In the genomic region with DNA sequence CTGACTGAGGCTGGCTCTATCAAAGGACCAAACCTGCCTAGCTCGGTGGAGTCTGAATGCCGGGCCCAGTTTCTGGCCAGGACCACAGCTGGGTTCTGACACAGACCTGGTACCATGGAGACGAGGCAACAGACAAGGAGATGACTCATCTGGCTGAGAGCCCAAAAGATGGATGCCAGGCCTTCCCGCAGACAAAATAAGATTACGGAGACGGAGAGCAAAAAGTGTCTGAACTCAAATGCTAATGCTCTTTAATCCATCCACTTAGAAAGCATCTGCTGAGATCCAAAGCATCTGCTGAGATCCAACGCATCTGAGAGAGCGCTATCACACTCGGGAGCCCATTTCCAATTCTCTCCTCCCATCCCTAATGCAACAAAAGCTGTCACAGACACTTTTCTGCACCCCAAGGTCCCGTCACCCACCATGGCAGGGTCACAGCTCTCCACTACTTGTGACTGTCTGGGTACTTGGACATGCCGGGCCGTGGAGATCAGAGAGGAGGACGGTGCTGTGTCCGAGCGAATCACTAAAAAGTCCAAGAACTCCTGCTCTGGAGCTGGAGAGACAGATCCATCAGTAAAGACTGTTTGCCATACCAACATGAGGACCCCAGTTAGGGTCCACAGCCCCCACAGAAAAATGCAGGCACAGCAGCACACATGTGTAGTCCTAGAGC, we compare ENCODE assay signal across 9 mouse cellular contexts.
DNase-seq lines count a peak whose midpoint lies in the region; ATAC-seq lines count a peak whose summit lies in the region.
"Had no signal": no experiment of that assay in that cellular context is flagged by ENCODE, and none has a peak within 500 bp of the region (broad histone marks: within the 10 kb centered on the region; RNA-seq: fewer than 3 reads in every experiment).

No protein-coding gene starts in this region.

- intact Hi-C loops in left cerebral cortex, postnatal 4 days (cut with DNase I): no loop called here

- H3K9me3 ChIP-seq in embryonic facial prominence, embryonic 15.5 days (replicated peaks): no peaks in the 10 kb centered on the region
- H3K9me3 ChIP-seq in heart, embryonic 14.5 days (ENCODE audit: control insufficient read depth, low read length): no peaks in the 10 kb centered on the region
- H3K9me3 ChIP-seq: liver, embryonic 13.5 days had no signal

- no peak overlapping the region for H3K4me2 ChIP-seq in embryonic facial prominence, embryonic 15.5 days (replicated peaks)
- H3K4me2 ChIP-seq in heart, embryonic 14.5 days (ENCODE audit: low read length): no peak overlapping the region
- H3K4me2 ChIP-seq: liver, embryonic 13.5 days had no signal

- no peaks in the 10 kb centered on the region for H3K36me3 ChIP-seq in embryonic facial prominence, embryonic 15.5 days
- no peaks in the 10 kb centered on the region for H3K36me3 ChIP-seq in heart, embryonic 14.5 days (ENCODE audit: control insufficient read depth, insufficient read depth, low read length)
- H3K36me3 ChIP-seq: liver, embryonic 13.5 days had no signal

- DNase-seq in 3134 (ENCODE audit: extremely low read depth, insufficient read length, low spot score): peak; percentile 84
- peak; percentile 90 for DNase-seq in Muller cell, postnatal 12 days (ENCODE audit: inconsistent ontology term)
- peak; percentile 62 for DNase-seq in left cerebral cortex, postnatal 4 days
- DNase-seq in right cerebral cortex, adult 18-20 months: peak; percentile 84
- DNase-seq in thymus, postnatal 4 days: no peak
- DNase-seq: liver, embryonic 13.5 days had no signal

- peaks cover 42% of the 10 kb centered on the region for H3K4me1 ChIP-seq in embryonic facial prominence, embryonic 15.5 days
- peaks cover 33 to 54% of the 10 kb centered on the region in 2 experiments for H3K4me1 ChIP-seq in heart, embryonic 14.5 days (ENCODE audit: control insufficient read depth in 2 of 2, insufficient read depth in 2 of 2, low read length in 2 of 2)
- H3K4me1 ChIP-seq: liver, embryonic 13.5 days had no signal

- 48% methylated on average over 15 of the region's 15 CpGs for WGBS in embryonic facial prominence, embryonic 15.5 days
- WGBS in heart, embryonic 14.5 days: 41% methylated on average over 15 of the region's 15 CpGs

- no peak for ATAC-seq in embryonic facial prominence, embryonic 15.5 days (ENCODE audit: insufficient number of reproducible peaks, low FRiP score, low TSS enrichment, low read depth)
- peak; percentile 36; the same call in 1 of the 2 replicates for ATAC-seq in heart, embryonic 14.5 days (ENCODE audit: insufficient number of reproducible peaks, insufficient read depth, low FRiP score, low read depth)
- no peak for ATAC-seq in granulocyte monocyte progenitor cell, adult 5-6 weeks (replicated peaks; ENCODE audit: poor library complexity, severe bottlenecking)

- no peak overlapping the region for H3K4me3 ChIP-seq in embryonic facial prominence, embryonic 15.5 days (replicated peaks)
- no peak overlapping the region for H3K4me3 ChIP-seq in heart, embryonic 14.5 days (ENCODE audit: control insufficient read depth in 1 of 2, insufficient read depth in 1 of 2, low read depth in 1 of 2, low read length in 2 of 2)
- H3K4me3 ChIP-seq: liver, embryonic 13.5 days had no signal

- H3K27me3 ChIP-seq in embryonic facial prominence, embryonic 15.5 days: no peaks in the 10 kb centered on the region
- no peaks in the 10 kb centered on the region for H3K27me3 ChIP-seq in heart, embryonic 14.5 days (ENCODE audit: control insufficient read depth, insufficient read depth, low read length)
- H3K27me3 ChIP-seq: liver, embryonic 13.5 days had no signal

- H3K9ac ChIP-seq in embryonic facial prominence, embryonic 15.5 days: no peak overlapping the region
- H3K9ac ChIP-seq in heart, embryonic 14.5 days (ENCODE audit: low read length): no peak overlapping the region; the same call in 1 of the 2 replicates
- H3K9ac ChIP-seq: liver, embryonic 13.5 days had no signal

- H3K27ac ChIP-seq in embryonic facial prominence, embryonic 15.5 days (replicated peaks): peak overlapping the region; percentile 34
- peak overlapping the region in 1 of 2 experiments; percentile 57; a peak in 2 of 4 replicates for H3K27ac ChIP-seq in heart, embryonic 14.5 days (replicated peaks in 1 of 2; ENCODE audit: control insufficient read depth in 1 of 2, insufficient read depth in 1 of 2, low read depth in 2 of 2, low read length in 2 of 2)
- H3K27ac ChIP-seq: liver, embryonic 13.5 days had no signal
